Mouse (Mus musculus) heart, postnatal 4 days (tissue): ENCODE measurements around the gene Gse1. TPM values are rescaled to one million over a fixed set of nuclear protein-coding genes. Genes with fewer than 3 reads are reported as not detected.
"Not testable (repeated sequence)": the region's sequence is repeated elsewhere in the genome, so short reads cannot be mapped to it uniquely, and the experiment has no call there.

Source experiments
- DNase-seq: peaks from one replicate; pipeline ENCODE4 v3.0.0; 2021
- total RNA-seq, 2 experiments: library from RNA; stranded (reverse); gene quantifications; 2 replicates each; pipeline ENCODE4 v1.2.3; 2021

The Gse1 gene
- total RNA-seq, 2 experiments from 2014 or later, result 33.5 to 37.4 TPM

DNA sequence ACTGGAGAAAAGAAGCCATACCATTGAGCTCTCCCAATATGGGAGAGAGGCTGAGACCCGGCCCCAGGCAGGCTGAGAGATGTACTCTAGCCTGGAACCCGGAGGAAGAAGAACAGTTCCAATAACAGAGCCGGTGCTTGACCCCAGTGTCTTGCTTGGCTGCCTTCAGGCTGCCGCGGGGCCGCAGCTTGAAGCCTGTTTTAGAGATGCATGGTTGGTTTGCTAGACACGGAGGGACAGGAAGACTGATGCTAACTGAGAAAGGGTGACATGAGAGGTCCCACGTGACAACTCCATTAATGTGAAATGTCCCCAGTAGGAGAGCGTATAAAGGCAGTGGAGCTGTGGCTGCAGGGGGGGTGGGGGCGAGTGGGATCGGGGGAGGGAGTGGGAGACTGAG is 120.7 kb downstream of the Gse1 start:
- no peak for DNase-seq

DNA sequence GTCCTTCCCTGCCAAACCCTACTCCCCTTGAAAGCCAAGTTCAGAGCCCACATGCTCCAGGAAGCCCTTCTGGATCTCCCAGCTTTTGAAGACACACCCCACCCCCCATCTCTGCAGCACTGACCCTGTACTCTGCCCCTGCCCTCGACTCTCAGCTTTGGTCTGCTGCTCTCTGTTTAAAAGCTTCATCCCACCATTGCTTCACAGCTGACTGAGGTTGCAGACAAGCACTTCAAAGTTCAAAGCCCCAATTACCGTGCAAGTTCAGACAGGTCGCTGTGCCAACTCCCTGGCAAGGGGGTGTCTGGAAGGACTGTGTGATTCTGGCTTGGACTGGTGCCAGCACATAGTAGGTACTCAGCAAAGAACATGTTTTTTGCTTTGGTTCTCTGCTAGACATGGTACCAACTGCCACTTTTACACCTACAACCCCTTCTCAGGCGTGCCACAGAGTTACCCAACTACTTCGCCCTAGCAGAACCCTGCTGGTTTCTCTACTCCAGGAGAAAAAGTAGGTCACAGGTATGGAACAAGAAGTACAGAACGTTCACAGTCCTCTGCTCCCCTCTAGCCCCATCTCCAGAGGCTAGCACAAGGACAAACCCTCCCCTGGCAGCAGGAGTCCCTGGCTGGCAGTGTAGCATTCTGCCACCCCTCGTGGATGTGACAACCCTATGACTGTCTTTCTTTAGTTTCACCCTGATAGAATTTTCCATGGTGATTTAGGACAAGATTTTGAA is 123.2 kb downstream of the Gse1 start:
- DNase-seq, result no peak

DNA sequence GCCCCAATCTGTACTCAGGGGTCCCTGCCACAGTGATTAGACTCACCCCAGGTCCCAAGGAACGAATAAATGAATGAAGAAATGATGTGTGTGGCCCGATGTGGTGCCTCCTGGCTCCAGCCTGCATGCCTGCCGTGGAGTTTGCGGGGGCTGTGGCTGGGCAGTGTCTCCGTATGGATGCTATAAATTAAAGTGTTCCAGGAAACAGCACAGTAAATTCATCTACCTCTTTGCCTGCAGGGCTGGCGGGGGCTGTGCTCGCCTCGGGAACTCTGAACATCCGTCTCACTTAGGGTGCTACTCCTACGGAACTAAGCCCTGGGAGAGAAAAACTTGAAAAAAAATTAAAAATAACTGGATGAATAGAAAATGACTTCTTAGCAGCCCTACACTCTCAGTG is 123.8 kb downstream of the Gse1 start:
- DNase-seq, result no peak

DNA sequence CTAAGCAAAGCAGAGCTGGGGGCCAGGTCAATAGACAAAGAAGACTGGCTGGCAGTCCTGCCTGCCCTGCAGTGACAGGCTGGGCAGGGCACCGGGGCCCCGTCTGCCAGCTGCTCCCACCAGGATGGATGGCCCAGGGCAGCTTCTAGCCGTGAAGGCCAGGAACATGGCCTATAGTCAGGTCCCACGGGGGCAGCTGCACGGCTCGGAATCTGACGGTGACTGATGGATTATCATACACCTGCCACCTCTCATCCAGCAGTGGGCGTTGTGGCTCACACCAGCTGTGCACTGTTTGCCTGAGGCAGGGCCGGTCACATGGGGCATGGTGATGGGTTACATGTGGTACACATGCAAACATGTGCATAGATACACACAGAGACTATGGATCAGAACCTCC is 127.8 kb downstream of the Gse1 start:
- DNase-seq, result no peak

DNA sequence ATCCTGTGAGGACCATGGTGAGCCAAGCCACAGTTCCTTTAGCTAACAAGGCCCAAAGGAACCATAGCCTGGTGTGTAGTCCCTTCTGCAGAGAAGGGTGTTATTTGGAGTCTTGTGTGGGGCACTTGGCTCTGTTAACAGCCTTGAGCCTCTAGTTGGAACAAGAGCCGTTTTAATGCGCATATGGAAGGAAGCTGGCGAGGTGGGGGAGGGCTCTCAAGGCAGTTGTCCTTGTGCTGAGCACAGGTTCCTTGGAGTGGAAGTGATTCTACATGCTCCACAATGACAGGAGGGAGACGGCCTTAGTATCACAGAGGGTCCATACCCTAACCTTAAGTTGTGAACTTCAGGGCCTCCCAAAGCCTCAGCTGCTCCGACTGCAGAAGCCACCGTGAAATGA is 129.2 kb downstream of the Gse1 start:
- DNase-seq, result no peak

DNA sequence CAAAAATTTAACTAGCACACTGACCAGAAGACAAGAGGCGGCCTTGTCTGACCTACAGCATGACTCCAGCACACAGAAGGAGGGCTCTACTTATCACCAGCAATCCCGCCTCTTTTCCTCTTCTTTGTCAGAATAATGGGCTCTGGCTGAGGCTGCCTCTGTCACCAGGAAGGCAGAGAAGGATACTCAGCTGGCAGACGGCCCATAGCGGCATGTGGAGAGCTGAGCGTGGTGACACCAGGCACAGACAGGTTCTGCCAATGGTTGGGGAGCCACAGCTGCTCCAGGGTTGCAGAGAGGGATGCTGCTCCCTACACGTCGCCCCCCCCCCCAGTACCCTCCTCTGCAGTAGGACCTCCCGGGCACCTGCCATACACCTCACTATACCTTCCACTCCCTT is 133.0 kb downstream of the Gse1 start:
- peak; percentile 48 for DNase-seq

DNA sequence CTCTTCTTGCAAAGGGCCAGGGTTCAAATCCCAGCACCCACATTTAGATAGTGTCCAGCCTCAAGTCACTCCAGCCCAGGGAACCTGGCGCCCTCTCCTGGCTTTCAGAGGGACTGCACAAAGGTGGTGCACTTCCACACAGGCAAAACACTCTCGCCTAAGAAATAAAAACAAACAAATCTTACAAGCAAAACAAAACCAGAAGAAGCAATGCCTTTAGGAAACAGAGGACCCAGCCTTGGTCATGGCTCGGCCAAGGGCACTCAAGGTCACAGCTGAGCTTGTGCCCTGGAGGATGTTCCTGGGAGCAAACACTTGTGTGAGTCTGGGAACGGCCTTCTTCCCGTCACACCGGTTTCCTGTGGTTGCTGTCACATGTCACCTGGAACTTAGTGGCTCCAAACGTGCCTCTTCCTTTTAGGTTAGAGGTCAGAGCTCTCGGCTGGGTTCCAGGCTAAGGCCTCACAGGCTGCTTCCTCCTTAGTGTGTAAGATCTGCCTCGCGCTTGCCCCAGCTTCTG is 135.4 kb downstream of the Gse1 start:
- peak; percentile 66 for DNase-seq

DNA sequence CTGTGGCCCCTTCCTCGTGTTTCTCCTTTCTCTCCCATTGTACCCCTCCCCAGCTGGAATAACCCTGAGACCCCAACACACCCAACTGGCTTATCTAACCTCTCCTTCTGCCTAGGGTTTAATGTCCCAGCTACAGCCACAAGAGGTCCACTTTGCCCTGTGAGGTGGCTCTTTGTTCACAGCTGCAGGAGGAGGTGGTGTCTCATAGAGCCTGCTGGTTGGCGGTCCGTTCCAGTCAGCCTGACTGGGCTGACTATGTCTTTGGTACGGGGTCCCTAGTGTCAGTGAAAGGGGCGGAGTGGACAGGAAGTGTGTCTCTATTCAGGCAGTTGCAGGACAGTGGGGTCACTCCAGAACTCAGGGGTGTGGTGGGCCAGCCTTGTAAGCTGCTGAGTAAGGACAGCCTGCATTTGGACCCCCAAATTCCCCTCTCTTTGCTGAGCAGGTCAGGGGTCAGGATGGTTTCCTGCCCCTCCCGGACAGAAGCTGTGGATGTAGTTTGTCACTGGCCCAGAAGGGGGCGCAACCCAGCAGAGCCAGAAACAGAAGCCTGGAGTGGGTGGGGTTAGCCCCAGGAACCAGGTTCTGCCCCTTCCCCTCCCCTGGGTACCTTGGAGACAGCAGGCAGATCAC is 136.0 kb downstream of the Gse1 start:
- DNase-seq, result peak; percentile 73

DNA sequence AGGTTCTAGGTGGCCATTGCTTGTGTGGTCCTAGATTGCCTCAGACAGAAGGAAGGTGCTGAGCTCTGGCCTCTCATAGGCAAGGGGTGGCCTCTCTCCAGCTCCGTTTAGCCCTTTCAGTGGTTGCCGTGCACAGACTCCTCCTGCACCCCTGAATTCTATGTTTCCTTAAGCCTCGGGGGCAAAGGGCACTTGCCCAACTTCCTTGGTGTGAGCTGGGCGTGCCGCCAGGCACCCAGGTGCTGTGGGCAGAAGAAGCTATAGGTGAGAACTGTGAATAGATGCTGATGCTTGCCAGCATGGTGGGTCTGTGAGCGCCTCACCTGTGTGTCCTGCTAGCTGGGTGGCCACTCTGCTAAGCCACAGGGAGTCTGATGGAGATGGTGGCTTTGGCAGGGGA is 138.6 kb downstream of the Gse1 start:
- DNase-seq, result no peak

DNA sequence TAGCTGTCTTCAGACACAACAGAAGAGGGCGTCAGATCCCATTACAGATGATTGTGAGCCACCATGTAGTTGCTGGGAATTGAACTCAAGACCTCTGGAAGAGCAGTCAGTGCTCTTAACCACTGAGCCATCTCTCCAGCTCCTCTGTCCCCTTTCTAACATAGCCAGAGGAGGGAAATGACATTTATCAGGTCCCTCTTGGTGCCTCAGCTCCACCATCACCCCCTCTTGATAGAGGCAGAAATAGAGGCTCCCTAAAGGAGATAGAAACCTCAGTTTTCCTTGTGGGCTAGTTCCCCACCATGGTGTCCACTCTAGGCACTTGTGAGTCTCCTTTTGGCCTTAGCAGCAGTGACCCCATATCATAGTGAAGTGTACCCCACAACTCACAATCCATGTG is 139.9 kb downstream of the Gse1 start:
- not testable (repeated sequence) for DNase-seq

DNA sequence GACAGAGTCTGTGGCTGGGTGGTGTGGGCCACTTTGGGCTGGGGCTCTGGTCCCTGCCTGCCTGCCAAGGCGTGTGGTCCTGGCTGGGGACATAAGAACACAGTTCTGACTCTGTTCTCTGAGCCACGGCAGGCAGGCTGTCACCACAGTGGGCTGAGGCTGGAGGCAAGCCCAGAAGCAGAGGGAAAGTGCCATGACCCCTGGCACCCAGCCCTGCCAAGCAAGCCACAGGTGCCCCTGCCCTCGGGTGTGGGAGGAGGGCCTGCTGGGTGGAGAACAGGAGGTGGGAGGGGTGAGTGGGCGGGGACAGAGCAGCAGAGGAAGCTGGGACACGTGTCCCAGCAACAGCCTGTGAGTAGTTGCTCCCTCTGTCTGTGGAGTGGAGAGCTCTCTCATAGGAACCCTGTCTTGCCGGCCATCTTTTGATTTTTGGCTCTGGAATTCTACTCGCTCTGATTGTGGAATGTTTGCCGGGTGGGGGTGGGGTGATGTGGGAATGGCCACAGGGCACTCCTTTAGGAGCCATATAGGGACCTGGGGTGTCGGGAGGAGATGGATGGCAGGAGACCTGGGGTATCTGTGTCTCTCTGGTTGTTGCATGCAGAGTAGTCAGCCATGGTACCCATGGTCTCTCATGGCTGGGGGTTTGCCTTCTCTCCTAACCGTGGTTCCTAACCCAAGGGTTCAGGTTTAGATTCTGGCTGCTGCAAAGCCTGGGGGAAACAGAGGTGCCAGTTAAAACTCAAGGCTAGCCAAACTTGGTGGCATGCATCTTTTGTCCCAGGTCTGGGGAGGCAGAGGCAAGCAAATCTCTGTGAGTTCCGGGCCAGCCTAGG is 140.8 kb downstream of the Gse1 start:
- peak; percentile 95 for DNase-seq

DNA sequence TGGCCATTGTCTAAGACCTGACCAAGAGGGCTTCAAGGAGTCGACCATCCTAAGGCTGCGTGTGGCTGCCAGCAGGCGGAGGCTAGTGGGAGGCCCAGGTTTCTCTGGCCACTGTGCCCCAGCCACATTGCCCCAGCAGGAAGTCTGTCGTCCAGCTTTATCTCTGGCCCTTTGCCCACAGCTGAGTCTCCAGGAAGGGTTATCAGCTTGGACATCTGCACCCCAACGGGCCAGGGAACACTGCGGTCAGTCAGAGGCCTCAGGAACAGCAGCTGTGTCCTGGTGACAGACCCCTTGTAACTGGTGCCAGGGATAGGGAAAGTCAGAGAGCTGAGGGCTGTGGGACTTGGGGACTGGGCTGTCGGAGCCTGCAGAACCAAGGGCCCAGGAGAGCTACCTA is 141.7 kb downstream of the Gse1 start:
- DNase-seq, result peak; percentile 54

DNA sequence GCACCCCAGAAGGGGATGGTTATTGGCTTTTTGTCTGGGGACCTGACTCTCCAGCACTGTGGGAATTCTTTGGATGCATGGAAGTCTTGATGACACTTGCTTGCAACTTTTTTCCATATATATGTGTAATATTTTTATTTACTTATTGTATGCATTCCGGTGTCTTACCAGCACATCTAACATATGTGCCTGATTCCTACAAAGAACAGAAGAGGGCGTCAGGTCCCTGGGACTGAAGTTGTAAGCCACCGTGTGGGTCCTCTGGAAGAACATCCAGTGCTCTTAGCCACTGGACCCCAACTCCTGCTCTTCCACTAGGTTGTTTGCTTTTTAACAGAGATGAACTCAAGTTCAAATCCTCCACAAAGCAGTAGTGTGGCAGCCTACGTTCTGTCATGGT is 142.2 kb downstream of the Gse1 start:
- DNase-seq, result no peak

DNA sequence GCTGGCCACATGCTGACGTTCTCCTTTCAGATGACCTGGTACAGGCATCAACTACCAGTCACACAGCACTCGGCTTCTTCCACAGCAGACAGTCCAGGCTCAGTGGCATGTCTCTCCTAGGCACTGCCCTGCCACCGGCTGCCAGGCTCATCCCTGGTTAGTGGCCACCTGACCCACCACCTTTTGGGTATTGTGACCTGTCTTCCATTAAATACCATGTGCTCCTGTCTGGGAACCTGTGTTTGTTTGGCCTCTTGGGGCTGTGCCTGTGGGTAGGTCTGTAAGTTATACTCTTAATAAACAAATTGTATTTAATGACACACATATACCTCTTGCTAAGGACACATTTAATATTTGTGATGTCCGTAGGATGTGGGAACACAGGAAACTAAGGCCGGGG is 142.9 kb downstream of the Gse1 start:
- no peak for DNase-seq

DNA sequence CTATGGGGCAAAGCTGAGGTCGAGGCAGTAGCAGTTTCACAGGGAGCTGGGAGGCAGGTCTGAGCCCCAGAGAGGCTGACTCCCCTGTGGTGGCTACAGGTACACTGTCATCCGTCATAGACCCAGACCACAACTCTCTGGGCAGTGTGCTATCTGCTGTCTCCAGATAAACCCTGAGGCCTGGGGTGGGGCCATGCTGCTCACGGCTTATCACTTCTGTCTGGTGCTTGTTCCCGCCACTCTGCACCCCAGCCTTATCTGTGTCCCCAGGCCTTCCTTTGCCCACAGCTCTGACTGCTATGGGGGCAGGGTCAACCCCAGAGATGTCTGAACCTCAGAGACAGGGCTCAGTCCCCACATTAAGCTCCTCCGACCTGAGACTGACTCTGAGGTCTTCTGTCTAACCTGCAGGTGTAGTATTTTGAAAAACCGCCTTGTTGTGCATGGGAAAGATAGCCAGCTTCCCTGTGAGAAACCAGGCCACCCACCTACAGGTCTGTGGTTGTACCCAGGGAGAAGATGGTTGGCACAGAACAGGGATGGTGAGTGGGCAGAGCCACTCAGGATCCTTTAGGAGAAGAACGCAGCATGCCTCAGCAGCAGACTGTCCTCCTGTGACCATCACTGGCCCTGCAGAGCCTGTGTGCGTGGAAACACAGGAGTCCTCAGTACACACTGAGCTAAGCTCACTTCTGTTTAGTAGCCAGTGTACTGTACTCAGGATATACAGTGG is 143.6 kb downstream of the Gse1 start:
- DNase-seq, result no peak

DNA sequence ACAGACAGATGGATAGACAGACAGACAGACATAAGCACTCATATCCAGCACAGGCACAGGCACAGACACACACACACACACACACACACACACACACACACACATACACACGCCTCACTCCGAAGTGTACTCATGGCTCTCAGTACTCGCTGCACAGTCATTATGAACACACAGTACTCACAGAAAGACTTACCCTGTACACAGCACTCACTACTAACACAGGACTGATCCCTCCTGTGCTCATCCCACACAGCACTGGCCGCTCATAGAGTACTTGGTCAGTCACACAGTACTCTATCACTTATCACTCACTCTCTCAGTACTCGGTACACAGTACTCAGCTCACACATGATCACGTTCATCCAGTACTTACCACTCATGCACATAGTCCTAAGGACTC is 144.4 kb downstream of the Gse1 start:
- no peak for DNase-seq

DNA sequence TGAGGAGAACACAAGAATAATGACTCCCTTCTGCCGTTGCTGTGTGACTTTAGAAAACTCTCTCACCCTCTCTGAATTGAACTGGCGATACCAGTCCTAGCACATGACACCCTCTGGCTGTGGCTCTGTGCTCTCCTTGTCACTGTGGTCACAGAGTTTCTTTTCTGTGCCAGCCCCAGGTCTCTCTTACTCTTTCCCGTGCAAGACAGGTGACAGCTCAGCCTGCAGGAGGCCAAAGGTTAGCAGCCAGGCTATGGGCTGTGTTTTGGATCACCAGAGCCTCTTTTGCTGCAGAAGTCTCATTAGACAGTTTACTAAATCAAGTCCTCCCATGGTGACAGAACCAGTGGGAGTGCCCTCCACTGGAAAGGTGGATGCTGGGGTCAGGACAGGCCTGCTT is 145.4 kb downstream of the Gse1 start:
- DNase-seq, result no peak

DNA sequence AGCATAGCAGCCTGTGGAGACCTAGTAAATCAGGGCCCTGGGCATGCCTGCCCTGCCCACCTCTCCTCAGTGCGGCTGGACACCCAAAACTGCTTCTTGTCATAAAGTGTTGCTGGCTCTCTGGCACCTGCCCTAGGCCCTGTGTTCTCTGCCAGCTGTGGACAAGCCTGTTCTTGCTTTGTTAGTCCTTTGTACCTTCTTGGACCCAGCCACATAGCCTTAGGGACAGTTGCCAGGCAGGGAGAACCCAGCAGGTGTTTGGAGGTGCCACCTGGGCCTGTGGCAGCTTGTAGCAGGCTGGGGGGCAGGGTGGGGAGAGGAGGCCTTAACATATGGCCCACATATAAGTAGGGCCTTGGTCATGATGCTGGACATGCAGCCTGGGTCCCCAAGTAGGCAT is 145.8 kb downstream of the Gse1 start:
- no peak for DNase-seq

DNA sequence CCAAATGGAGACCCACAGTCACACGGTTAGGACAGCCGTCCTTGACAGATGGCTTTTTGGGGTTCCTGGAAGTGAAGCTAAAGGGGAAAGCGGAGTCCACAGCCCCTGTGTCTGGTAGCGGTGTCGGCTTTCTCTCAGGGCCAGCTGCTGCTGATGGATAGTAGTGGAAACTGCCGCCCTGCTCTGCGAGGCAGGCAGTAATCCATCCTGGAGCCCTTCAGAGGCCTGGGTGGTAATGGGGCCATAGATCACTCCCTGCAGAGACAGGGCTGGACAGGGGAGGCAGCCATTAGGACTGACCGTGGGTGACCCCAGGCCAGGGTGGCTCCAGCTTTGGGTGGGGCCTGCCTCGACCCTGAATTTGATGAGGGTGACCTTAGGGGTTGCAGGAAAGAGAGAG is 146.3 kb downstream of the Gse1 start:
- DNase-seq, result no peak

DNA sequence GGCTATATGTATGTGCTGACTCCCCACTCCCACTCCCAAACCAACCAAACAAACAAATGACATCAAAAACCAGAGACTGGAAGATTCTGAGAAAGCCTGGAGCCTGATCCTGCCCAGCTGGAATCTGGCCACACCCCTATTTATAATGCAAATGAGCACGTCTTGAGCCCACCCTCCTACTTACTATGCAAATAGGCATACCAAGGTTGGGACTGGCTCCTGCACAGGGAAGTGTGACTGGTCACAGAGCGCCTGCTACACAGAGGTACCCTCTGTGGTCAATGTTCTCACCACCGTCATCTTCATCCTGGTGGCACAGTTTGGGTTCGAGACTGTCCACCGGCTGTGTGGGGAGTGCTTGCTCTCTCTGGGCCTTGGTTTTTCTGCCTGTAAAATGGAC is 146.9 kb downstream of the Gse1 start:
- no peak for DNase-seq

DNA sequence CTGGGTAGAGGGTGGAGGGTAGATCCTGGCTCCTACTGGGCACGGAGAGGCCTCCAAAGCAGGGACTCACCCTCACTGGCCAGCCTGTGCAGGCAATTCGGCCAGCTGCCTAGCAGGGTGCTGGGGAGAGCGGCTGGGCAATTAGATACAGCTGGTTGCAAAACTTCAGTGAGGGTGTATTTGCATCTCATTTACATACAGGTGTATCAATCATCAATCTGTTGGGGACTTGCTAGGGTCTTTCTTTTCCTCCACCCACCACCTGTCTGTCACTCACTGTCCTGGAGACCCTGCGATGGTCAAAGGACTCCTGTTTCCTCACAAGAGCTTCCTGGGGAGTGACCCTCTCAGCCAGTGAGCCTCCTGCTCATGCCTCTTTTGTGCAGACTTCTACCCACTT is 148.0 kb downstream of the Gse1 start:
- no peak for DNase-seq
